Mouse (Mus musculus) liver (tissue): ENCODE measurements around the gene Il17rb.
A peak's percentile ranks its signal among the peaks of the same experiment; 100 is the strongest.

Experiments
- DNase-seq: peaks from one replicate; pipeline ENCODE4 v3.0.0-alpha.2; 2020; ENCODE audit warnings: mixed read lengths

Gene Il17rb

DNA sequence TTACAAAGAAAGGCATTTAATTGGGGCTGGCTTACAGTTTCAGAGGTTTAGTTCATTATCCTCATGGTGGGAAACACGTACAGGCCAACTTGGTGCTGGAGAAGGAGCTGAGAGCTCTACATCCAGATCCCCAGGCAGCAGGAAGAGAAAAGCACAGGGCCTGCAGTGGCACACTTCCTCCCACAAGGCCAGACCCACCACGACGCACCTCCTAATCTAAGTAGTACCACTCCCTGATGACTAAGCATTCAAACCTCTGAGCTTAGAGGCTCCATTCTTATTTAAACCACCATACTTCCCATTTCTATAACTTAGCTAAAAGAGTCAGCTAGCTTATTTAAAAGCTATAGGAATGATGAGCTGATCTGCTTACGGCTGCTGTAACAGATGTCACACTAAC, 57.9 kb downstream of the Il17rb start:
- peak; percentile 6 for DNase-seq

DNA sequence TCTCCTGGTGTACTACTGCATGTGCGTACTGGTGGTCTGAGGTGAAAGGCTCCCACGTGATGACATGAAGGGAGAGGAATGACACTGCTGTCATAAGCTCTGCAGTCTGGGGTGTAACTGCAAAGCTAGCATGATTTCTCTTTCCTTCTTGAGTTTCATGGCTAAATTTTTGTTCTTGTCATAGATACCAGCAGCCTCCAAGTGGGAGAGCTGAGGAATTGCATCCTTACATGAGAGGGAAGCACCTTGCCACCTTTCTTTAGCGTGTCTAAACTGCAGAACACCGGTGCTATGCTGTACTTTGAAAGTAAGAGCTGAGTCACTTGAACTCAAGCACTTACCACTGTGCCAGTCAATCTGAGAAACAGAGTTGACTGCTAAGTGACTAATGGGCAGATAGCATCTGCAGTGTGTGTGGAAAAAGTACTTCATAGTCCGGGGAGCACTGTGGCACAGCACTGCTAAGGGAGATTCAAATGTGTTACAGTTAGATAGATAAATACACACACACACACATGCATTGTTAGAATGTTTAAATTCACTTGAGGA, 61.9 kb downstream of the Il17rb start:
- no peak for DNase-seq
